8 mouse cellular contexts compared by ENCODE assay signal in genomic region chr19:42170025-42170969, GRCm38 (mm10). TPM values are rescaled to one million over a fixed set of nuclear protein-coding genes. Genes with fewer than 3 reads are reported as not detected.
A peak's percentile ranks its signal among the peaks of the same experiment; 100 is the strongest.
DNase-seq lines count a peak whose midpoint lies in the region; ATAC-seq lines count a peak whose summit lies in the region.

No protein-coding gene starts in this region.

- H3K4me2 ChIP-seq in heart, embryonic 13.5 days = peak overlapping the region; percentile 89
- H3K4me2 ChIP-seq in liver, embryonic 12.5 days = peak overlapping the region; percentile 90
- peak overlapping the region; percentile 72 for H3K4me2 ChIP-seq in stomach, embryonic 15.5 days

- peak; percentile 93 for ATAC-seq in erythroid progenitor cell, adult 5-6 weeks (replicated peaks; ENCODE audit: low FRiP score, poor library complexity, severe bottlenecking)
- peak; percentile 89 for ATAC-seq in heart, embryonic 13.5 days (ENCODE audit: extremely low read depth, insufficient number of reproducible peaks, low FRiP score, low TSS enrichment)
- peak; percentile 91 for ATAC-seq in liver, embryonic 12.5 days
- ATAC-seq in stomach, embryonic 15.5 days (ENCODE audit: insufficient read depth, low FRiP score, low read depth) = peak; percentile 91

- peak overlapping the region; percentile 88 for H3K9ac ChIP-seq in heart, embryonic 13.5 days
- H3K9ac ChIP-seq in liver, embryonic 12.5 days = peak overlapping the region; percentile 91
- peak overlapping the region; percentile 63 for H3K9ac ChIP-seq in stomach, embryonic 15.5 days

- 2% methylated on average over 56 of the region's 56 CpGs for WGBS in heart, embryonic 13.5 days
- 1% methylated on average over 55 of the region's 56 CpGs for WGBS in liver, embryonic 12.5 days (ENCODE audit: insufficient replicate concordance)
- 2% methylated on average over 54 of the region's 56 CpGs for WGBS in stomach, embryonic 15.5 days

- H3K4me1 ChIP-seq in heart, embryonic 13.5 days = peaks cover 31% of the 10 kb centered on the region
- peaks cover 45% of the 10 kb centered on the region for H3K4me1 ChIP-seq in liver, embryonic 12.5 days
- H3K4me1 ChIP-seq in stomach, embryonic 15.5 days = peaks cover 15% of the 10 kb centered on the region

- peaks cover 31% of the 10 kb centered on the region for H3K27me3 ChIP-seq in heart, embryonic 13.5 days (replicated peaks)
- H3K27me3 ChIP-seq in liver, embryonic 12.5 days (replicated peaks) = peaks cover 34% of the 10 kb centered on the region
- H3K27me3 ChIP-seq in stomach, embryonic 15.5 days (replicated peaks) = peaks cover 8% of the 10 kb centered on the region; the same call in 1 of the 2 replicates

- peak overlapping the region; percentile 36 for H3K27ac ChIP-seq in heart, embryonic 13.5 days (replicated peaks)
- peak overlapping the region; percentile 77 for H3K27ac ChIP-seq in liver, embryonic 12.5 days
- peak overlapping the region; percentile 64; the same call in 1 of the 2 replicates for H3K27ac ChIP-seq in stomach, embryonic 15.5 days

- no peaks in the 10 kb centered on the region for H3K9me3 ChIP-seq in heart, embryonic 13.5 days
- H3K9me3 ChIP-seq in liver, embryonic 12.5 days (replicated peaks) = no peaks in the 10 kb centered on the region
- no peaks in the 10 kb centered on the region for H3K9me3 ChIP-seq in stomach, embryonic 15.5 days

- peak; percentile 96 for DNase-seq in CD4-positive helper T cell, adult 2 months (ENCODE audit: low read depth, low spot score)
- DNase-seq in brain, embryonic 18.5 days (ENCODE audit: low read depth, low spot score) = peak; percentile 85
- DNase-seq in kidney, postnatal 10 days = peak; percentile 96
- peak; percentile 92 to 95 for DNase-seq in natural killer cell, adult 2 months (ENCODE audit: low spot score in 2 of 2)

- peak overlapping the region; percentile 77 for H3K4me3 ChIP-seq in heart, embryonic 13.5 days
- H3K4me3 ChIP-seq in liver, embryonic 12.5 days = peak overlapping the region; percentile 92
- H3K4me3 ChIP-seq in stomach, embryonic 15.5 days (replicated peaks) = peak overlapping the region; percentile 89

- no peaks in the 10 kb centered on the region for H3K36me3 ChIP-seq in heart, embryonic 13.5 days
- 0 out of 2 replicates have a peak, but pooled peaks cover 3% of the 10 kb centered on the region for H3K36me3 ChIP-seq in liver, embryonic 12.5 days
- H3K36me3 ChIP-seq in stomach, embryonic 15.5 days = no peaks in the 10 kb centered on the region

RNA-seq across cellular contexts. Expression of gene Zfyve27, which starts 6.5 kb away (rescaled TPM):
- 7.1 and 9.4 TPM in 2 replicates for total RNA-seq in erythroid progenitor cell, adult 5-6 weeks (2015; ENCODE audit: low replicate concordance)
- total RNA-seq in erythroid progenitor cell, adult 5-6 weeks (2017; ENCODE audit: low replicate concordance) = 6.1 and 16.9 TPM in 2 replicates
- polyA plus RNA-seq in heart, embryonic 13.5 days (2015; fragmentation: Nextera tagmentation; extraction: Ambion mirVana) = 20.2 and 22.2 TPM in 2 replicates
- polyA plus RNA-seq in liver, embryonic 12.5 days (2016; fragmentation: Nextera tagmentation; extraction: Ambion mirVana) = 11.6 and 13.2 TPM in 2 replicates
- polyA plus RNA-seq in stomach, embryonic 15.5 days (2015; fragmentation: Nextera tagmentation; extraction: Ambion mirVana) = 24.6 and 25.2 TPM in 2 replicates

RNA-seq across cellular contexts. Expression of gene Marveld1, which starts 23.1 kb away (rescaled TPM):
- 0.84 and 2.2 TPM in 2 replicates for total RNA-seq in erythroid progenitor cell, adult 5-6 weeks (2015; ENCODE audit: low replicate concordance)
- 1.9 and 3.9 TPM in 2 replicates for total RNA-seq in erythroid progenitor cell, adult 5-6 weeks (2017; ENCODE audit: low replicate concordance)
- polyA plus RNA-seq in heart, embryonic 13.5 days (2015; fragmentation: Nextera tagmentation; extraction: Ambion mirVana) = 7.4 and 7.7 TPM in 2 replicates
- 4.6 and 5.3 TPM in 2 replicates for polyA plus RNA-seq in liver, embryonic 12.5 days (2016; fragmentation: Nextera tagmentation; extraction: Ambion mirVana)
- polyA plus RNA-seq in stomach, embryonic 15.5 days (2015; fragmentation: Nextera tagmentation; extraction: Ambion mirVana) = 19.3 and 21.0 TPM in 2 replicates

RNA-seq across cellular contexts. Expression of gene Sfrp5, which starts 31.8 kb away (rescaled TPM):
- not detected in 2 replicates for total RNA-seq in erythroid progenitor cell, adult 5-6 weeks (2015; ENCODE audit: low replicate concordance)
- total RNA-seq in erythroid progenitor cell, adult 5-6 weeks (2017; ENCODE audit: low replicate concordance) = not detected in 2 replicates
- polyA plus RNA-seq in heart, embryonic 13.5 days (2015; fragmentation: Nextera tagmentation; extraction: Ambion mirVana) = 4.4 and 5.4 TPM in 2 replicates
- 1.6 and 2.2 TPM in 2 replicates for polyA plus RNA-seq in liver, embryonic 12.5 days (2016; fragmentation: Nextera tagmentation; extraction: Ambion mirVana)
- 9.4 and 16.0 TPM in 2 replicates for polyA plus RNA-seq in stomach, embryonic 15.5 days (2015; fragmentation: Nextera tagmentation; extraction: Ambion mirVana)

RNA-seq across cellular contexts. Expression of gene Avpi1, which starts 41.4 kb away (rescaled TPM):
- total RNA-seq in erythroid progenitor cell, adult 5-6 weeks (2015; ENCODE audit: low replicate concordance) = 6.5 TPM in 1 of 2 replicates, not detected in the other
- 4.4 TPM in 1 of 2 replicates, not detected in the other for total RNA-seq in erythroid progenitor cell, adult 5-6 weeks (2017; ENCODE audit: low replicate concordance)
- polyA plus RNA-seq in heart, embryonic 13.5 days (2015; fragmentation: Nextera tagmentation; extraction: Ambion mirVana) = 30.6 and 34.2 TPM in 2 replicates
- 14.7 and 14.9 TPM in 2 replicates for polyA plus RNA-seq in liver, embryonic 12.5 days (2016; fragmentation: Nextera tagmentation; extraction: Ambion mirVana)
- polyA plus RNA-seq in stomach, embryonic 15.5 days (2015; fragmentation: Nextera tagmentation; extraction: Ambion mirVana) = 42.5 and 44.7 TPM in 2 replicates

Comparison
In these comparisons a context has a peak if more than half of its experiments do, and no peak if none do; other contexts are left out.
1. Peak in every context shown above with its lines: DNase-seq, ATAC-seq, H3K4me3 ChIP-seq and H3K27ac ChIP-seq.